Mouse (Mus musculus) embryo, embryonic 10 days (tissue): Measurements from ENCODE around the gene Diaph3.
"Not testable (repeated sequence)": the region's sequence is repeated elsewhere in the genome, so short reads cannot be mapped to it uniquely, and the experiment has no call there.

ENCODE experiments used
- DNase-seq: peaks from one replicate; pipeline ENCODE4 v3.0.0-alpha.2; 2015; ENCODE audit warnings: low spot score

Diaph3 gene

DNA sequence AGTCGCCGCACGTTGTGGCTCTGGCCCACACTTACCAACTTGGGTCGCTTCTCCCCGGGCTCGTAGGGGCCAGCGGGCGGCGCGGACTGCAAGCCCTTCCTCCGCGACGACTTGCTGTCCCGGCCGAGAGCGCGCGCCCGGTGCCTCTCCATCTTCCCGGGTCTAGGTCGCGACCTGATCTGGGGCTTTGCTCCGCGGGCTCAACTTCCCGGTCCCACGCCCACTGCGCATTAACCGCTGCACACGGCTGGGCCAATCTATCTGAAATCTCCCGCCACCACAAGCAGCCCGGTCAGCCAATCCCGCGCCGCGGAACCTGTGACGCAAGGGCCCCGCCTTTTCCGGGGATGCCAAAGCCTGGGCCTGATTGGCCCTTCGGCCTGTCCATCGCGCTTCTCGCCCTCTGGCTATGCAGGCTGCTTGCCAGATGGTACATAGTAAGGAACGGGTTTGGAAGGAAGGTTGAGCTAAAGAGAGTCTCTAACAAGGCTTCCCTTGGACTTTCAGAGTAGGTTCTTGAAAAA is at the start of gene Diaph3:
TSS of gene Diaph3 (minus strand) at position 273 of the 524 bp plus-strand sequence.
- peak; percentile 98 for DNase-seq

DNA sequence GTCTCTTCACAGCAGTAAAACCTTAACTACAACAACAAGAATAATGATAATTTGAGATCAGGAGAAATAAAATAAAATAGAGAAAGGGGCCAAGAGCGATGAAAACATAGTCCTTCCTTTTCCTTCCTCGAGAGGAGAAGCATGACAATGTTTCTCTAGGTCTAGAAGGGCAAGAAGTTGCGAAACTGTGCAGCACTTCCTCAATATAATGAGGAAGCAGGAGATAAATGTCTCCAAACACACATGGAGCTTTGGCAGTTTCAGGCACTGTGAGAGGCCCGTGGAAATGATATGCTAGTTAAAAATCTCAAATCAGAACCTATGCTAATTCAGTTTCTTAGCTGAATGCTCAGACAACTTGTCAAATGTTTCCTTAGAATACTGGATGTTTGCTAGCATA is 49.6 kb upstream of the Diaph3 start:
- no peak for DNase-seq

DNA sequence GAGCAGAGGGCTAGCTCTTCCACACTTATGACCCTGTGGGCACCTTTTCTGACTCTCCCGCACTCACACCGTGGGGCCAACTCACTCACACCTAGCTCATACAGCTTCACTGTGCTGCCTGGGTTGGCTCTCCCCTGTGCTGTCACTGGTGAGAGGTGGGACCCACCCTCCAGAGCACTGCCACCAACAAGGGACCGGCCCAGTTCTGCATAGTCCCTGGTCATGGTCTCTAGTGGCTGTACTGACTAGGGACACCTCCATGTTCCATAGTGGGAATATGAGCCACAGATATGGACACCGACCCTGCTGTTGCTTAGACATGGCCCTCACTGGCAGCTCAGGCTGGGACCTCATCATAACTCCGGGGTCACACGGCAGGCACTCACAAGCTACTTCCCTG is 30.5 kb upstream of the Diaph3 start:
- no peak for DNase-seq

DNA sequence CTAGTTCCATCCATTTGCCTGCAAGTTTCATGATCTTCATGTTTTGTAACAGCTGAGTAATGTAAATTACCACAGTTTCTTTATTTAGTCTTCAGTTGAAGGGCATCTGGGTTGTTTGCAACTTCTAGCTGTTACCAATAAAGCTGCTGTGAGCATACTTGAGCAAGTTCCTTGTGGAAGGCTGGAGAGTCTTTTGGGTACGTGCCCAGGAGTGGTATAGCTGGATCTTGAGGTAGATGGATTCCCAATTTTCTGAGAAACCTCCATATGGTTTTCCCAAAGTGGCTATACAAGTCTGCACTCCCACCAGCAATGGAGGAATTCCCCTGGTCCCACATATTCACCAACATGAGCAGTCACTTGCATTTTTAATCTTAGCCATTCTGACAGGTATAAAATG is 28.1 kb upstream of the Diaph3 start:
- DNase-seq: no peak

DNA sequence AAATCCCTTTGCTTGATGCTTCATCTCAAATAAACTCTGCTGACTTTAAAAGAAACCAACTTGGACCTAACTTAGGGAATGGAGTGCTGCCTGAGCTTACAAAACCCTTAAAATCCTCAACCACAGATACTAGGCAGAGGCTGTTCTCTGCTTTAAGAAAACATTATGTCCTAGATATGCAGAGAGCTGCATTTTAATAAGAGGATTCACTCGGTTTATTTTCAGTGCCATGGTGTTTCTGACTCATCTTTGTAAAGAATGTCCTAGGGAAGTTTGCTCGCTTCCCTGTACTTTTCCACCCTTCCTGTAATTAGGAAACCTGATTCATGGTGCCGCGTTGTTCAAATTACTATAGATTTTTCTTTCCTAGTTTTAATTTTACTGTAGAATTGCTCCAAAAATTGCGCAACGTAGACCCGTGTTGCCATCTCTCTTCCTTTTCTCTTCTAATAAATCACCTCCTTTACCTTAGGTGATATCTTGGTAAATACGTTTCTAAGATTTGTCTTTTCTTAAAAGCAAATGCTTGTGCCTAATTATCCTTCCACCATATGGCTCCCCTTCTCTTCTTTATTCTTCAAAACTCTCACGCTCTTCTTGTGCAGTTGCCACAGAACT is 14.7 kb upstream of the Diaph3 start:
- DNase-seq: no peak

DNA sequence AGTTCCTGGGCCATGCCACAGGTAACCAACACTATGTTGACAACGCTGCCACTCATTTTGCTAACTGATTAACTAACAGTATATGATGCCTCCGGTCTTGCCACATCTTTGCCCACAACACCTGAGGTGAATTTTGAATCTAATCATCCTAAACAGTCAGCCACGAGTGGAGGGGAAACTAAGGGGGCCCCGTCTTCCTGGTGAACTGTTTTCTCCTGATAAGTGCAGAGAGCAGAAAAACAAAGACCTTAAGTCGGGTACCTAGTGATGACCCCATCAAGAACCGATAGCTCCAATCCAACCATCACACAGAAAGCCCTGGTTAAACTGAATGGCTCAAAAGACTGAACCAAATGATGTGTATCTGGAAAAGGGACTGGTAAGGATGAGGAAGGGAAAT is 8.6 kb upstream of the Diaph3 start:
- no peak for DNase-seq

DNA sequence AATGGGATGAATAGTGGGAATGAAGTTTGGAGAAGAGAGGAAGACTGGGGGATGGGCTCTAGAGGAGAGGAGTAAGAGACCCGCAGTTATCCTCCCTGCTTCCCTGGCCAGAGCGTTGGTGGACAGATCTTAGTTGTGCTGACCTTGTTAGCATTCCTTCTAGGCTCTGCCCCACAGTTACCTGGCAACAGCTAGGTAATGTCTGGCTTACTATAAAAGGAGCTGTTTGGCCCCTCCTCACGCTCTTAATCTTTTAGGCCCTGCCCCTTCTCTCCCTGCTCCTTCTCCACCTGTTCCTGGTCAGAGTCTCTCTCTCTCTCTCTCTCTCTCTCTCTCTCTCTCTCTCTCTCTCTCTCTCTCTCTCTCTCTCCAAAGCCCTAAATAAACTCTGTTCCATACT is 5.7 kb upstream of the Diaph3 start:
- no peak for DNase-seq

DNA sequence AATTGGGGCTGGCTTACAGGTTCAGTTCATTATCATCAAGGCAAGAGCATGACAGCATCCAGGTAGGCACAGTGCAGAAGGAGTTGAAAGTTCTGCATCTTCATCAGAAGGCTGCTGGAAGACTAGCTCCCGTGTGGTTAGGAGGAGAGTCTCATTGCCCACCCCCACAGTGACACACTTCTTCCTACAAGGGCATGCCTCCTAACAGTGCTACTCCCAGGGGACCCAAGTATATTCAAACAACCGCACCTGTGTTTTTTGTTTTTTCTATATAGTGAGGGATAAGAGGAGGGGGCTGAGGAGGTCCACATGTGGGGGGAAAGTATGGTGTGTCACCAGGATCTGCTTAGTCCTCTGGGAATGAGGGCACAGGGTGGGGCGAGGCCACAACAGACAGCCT is 4.3 kb upstream of the Diaph3 start:
- no peak for DNase-seq

DNA sequence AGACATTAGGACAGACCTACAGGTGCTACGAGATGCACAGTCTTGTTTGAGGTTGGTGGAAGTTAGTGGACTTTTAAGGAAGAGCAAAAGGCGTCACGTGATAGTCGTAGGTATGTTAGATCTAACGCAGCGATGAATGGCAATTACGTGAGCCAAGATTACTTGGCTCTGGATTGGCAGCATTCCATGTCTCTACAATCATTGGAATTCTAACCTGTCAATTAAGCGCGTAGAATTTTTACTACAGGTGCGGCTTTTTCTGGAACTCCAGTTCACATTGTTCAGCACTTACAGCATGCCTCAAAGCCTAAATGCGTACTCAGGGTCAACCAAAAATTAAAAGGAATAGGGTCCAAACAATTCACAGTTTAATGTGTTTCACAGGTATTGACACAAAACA is 742 bp upstream of the Diaph3 start:
- no peak for DNase-seq

DNA sequence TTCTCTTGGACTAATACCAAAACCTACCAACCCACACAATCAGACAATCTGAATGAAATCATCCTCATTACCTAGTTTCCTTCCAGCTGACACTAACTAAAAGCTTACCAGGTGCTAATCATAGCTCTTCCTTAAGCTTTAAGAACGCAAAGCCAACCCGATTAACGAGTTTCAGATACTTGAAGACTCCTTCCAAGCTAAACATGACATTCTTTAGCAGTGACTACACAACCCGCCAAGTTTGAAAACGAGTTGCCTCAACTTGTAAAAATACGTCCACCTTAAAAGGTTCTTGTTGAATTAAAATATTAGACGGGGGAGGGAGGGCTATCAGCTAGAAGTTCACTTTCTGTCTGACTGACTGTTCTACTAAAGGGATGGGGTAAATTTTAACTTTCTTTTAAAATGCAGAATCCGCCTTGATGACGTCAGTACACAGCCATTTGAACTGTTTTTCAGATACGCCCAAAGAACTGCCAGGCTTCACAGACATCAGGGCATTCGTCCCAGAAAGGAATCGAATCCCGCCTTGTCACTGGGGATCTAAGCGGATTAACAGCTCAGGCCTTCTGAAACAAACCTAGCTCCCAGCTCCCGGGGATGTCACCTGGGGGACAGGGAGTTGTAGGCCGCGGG is 590 bp downstream of the Diaph3 start:
- DNase-seq: peak; percentile 68

DNA sequence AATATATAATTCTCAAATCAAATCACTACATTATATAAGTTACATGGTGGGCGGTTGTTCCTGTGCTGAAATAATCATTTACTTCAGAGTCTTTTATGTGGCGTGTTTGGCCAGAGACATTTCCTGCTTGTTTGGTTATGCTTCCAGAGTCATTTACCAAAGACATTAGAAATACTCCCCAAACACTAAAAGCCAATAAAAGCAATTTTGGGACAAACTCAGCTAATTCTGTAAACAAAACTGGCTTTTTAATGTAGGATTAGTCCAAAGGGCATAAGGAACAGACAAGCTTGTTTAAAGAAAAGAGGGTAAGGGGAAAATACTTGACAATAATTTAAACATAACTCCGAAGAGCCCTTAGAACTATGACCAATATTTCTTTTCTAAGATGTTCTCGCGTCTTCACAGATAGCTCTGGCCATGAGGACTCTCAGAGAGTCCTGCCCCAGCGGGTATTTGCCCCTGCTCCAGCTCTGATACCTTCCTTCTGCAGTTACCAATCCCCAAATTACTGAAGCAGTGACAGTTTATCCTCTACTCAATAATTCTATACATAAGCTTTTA is 14.9 kb downstream of the Diaph3 start:
- no peak for DNase-seq

DNA sequence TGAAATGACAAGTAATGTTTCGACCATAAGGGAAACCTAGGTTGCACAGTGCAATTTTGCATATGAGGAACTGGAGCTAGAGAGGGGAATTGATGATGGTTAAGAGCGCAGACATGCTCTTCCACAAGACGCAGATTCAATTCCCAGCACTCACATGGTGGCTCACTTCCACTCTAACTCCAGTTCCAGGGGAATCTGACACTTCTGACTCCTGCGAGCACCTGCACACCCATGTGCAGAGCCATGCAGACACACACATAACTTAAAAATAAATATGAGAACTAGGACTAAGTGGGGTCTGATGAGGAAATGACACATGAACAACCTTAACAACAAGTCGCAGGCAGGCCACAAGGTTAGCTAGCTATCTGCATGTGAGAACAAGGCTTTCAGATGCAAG is 15.5 kb downstream of the Diaph3 start:
- no peak for DNase-seq

DNA sequence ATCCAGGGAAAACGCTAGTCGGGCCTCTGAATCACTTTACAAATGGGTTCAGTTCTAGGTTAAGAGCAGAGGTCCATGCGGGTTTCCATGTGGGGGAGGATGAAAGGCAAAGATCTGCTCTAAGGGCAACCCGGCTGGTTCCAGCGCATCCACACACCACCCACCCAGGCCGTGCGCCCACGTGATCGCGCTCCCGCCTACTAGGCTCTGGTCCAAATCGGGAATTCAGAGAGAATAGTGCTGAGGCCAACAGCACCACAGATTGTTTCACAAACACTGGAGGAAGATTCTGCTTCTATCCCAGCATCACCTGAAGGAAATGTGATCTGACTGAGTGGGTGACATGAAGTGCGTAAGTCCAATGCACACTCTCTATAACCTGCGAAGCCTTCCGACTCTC is 17.9 kb downstream of the Diaph3 start:
- no peak for DNase-seq

DNA sequence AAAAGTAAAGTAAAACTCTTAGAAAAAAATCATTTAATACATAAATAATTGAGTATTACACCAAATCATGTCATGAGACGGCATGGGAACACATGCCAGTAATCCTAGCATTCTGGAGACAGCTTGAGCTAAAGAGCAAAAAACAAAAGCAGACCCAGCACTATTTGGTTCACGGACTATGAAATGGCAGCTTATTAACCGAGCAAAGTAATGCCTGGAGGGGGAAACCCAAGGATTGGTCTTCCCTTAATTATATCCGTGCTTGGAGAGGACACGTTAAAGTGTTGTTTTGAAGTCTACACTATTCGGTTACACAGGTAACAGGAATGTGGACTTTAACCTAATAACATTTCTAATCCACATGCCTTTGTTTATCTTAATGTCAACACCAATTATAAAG is 19.2 kb downstream of the Diaph3 start:
- no peak for DNase-seq

DNA sequence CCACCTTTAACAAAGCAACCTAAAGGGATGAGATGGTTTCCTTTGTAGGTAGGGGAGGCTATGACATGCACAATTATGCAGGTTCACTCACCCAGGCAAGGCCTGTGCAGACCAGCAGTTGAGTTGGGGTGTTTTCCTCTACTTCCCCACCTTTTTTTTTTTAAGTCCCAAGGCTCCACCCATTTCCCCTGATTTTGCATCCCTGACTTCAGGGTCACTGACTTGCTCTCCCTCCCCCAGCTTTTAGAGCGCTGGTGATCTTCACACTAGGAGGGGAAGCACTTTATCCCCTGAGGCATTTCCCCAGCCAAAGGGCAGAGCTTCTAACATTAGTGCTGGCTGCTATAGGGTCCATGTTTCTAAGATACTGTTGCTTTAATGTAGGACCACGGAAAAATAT is 30.4 kb downstream of the Diaph3 start:
- DNase-seq: no peak

DNA sequence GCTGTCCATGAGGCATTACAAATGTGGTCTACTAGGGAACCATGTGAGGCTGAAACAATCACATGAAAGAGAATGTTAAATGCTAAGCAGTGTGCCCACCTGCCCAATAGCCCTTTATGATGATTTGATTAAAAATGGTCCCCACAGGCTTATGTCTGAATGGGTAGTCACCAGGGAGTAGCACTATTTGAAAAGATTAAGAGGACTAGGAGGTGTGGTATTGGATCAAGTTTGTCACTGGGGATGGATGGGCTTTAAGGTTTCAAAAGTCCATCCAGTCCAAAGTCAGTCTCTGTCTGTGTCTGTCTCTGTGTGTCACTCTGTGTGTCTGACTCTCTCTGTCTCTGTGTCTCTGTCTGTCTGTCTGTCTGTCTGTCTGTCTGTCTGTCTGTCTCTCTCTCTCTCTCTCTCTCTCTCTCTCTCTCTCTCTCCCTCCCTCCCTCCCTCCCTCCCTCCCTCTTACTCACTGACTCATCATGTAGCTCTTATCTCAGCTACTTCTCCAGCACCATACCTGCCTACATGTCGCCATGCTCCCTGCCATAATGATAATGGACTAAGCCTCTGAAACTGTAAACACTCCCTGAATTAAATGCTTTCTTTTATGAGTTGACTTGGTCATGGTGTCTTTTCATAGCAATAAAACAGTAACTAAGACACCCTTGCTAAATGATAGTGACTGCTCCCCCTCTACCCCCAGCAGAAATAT is 41.5 kb downstream of the Diaph3 start:
- DNase-seq: no peak

DNA sequence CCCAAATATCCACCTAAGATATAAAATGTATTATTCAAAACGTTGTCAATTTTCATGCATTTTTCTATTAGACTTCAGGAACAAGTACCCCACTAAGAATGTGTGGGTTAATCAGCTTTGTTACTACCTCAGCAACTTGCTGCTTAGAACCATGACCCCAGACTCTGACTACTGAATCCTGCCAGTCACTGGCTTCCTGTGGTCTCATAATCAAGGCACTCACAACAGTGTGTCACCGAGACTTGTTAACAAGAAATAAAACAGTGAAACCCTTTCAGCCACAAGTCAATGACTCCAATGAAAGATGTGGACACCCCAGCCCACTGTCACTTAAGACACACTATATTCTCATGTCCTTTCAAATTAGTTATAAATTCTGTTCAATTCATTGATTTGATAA is 42.9 kb downstream of the Diaph3 start:
- DNase-seq: no peak

DNA sequence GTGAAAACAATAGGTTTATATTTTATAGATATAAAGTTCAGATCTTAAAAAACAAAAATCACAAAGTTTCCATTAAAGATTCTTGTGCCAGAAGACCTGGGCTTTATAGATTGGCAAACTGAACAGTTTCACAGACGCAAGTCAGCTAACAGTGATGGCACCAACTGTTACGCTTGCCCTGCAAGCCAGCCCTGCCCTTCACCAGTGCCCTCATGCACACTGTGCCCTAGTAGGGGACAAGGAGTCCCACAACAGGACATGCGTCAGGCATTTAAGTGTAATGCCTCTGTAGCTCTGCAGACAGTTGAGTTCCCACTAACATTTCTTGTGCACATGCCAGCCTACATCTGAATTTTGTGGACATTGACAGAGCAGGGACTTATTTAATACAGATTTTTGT is 49.5 kb downstream of the Diaph3 start:
- DNase-seq: no peak

DNA sequence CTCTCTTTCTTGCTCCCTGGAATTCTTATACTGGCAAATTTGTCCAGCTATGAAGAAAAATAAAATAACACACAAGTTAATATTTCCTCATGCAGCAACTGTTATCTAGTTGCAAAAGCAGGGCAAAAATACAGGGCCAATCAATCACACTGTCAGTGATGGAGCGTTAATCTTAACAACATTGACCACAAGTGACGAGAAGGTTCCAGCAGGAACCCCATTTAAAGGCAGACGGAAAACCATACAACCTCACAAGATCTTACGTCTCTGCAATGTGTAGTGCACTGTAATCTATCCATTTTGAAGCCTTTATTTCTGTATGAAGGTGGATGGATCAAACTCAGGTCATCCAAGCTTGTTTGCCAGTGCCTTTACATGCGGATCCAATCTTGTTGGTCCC is 49.9 kb downstream of the Diaph3 start:
- no peak for DNase-seq

DNA sequence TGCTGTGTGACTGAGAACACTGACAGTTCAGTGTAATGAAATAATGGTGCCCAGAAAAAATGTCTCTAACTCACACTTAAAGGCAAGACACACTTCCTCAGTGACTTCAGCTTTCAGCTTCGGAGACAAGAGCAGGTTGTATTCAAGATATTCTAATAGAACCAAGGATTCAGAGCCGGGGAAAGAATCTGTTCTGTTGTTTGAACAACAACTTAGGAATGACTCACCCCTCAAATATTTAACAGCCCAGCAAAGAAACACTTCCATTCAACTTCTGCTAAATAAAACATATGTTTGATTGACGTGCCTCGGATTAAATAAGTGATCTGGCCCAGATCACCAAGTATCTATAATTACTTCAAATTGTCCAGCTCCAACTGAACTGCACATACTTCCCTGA is 52.1 kb downstream of the Diaph3 start:
- no peak for DNase-seq

DNA sequence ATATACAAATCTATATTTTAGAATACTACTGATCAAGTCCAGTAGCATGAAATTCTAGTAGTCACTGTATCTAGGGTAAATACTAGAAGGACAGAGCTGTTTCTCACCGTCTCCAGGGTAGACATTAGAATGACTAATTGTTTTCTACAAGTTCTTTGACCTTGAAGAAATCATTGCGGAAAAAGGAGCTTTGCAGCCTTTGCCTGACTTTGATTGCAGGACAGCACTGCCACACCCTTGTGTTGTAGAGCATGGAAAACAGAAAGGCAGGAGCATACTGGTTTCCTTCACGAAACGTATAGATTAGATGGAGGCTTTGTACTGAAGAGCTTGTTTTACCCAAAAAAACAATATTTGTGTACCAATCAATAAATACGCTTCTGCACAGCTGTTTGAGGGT is 52.6 kb downstream of the Diaph3 start:
- DNase-seq: no peak

DNA sequence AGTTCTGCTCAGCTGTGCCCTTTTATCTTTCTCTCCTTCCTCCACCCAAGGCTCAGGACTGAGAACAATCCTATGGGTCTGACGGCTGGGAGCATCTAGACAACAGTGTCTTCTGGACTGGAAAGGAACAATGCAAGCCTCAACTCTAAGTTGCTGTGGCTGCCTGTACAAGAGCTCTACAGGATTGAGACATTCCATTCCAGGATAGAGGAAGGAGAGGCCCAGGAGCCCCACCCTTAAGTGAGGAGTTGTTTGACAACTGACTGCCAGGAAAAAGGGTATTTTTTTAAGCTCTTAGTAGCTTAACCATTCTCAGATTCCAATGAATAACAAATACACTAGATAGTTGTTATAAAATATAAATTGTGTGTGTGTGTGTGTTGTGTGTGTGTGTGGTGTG is 53.0 kb downstream of the Diaph3 start:
- DNase-seq: no peak

DNA sequence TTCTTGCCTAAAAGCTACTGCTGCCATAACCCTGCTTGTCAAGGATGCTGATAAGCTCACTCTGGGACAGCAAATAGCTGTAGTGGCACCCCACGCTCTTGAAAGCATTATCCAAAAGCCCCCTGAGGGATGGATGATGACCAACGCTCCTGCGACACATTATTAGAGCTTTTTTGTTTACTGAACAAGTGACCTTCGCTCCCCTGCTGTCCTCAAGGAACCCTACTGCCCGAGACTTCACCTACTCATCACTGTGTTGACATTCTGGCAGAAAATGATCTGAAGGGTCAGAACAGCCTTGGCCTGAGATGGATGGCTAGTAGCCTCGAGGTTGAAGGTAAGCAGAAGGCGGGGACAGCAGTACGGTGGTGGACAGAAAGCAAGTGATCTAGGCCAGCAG is 56.1 kb downstream of the Diaph3 start:
- not testable (repeated sequence) for DNase-seq
